In the genomic region with DNA sequence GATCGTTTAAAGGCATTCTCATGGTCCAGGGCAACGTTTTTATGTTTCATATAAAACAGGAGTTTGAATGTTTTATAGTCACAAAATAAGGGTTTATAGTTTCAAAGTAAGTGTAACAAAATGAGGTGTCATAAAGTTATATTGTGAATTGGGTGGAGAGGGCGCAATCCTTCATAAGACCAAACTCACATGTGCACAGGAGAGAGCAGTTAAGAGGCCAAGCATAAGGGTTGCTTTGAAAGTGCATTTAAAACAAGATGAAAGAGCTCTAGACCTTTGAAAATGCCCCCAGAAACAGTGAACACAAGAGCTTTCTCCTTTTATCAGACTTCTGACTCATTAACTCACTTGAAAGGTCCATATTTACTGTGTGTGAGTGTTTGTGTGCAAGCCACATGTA, we compare ENCODE assay signal across 24 mouse cellular contexts. TPM values are rescaled to one million over a fixed set of nuclear protein-coding genes. Genes with fewer than 3 reads are reported as not detected.
"Had no signal": no experiment of that assay in that cellular context is flagged by ENCODE, and none has a peak within 500 bp of the region (broad histone marks: within the 10 kb centered on the region; RNA-seq: fewer than 3 reads in every experiment).

No protein-coding gene starts in this region.

- ATAC-seq: forebrain, embryonic 16.5 days; hindbrain, postnatal 0 days had no signal

- H3K27me3 ChIP-seq: limb, embryonic 15.5 days had no signal

- H3K9me3 ChIP-seq: heart, embryonic 10.5 days; heart, embryonic 13.5 days; heart, embryonic 15.5 days; hindbrain, embryonic 13.5 days; hindbrain, embryonic 15.5 days; limb, embryonic 15.5 days; liver, embryonic 12.5 days had no signal

- H3K4me2 ChIP-seq: heart, embryonic 13.5 days; heart, embryonic 15.5 days; hindbrain, embryonic 13.5 days; hindbrain, embryonic 15.5 days; limb, embryonic 15.5 days had no signal

- H3K4me3 ChIP-seq: heart, embryonic 10.5 days; heart, embryonic 13.5 days; heart, embryonic 15.5 days; hindbrain, embryonic 13.5 days; hindbrain, embryonic 15.5 days; layer of hippocampus, adult 2 months; left cerebral cortex, adult 2 months; limb, embryonic 15.5 days; liver, embryonic 12.5 days had no signal

- DNase-seq: gastrocnemius, postnatal 14 days; gastrocnemius, postnatal 36 days; heart, adult 18-20 months; heart, postnatal 14 days; heart, postnatal 36 days; kidney, adult 18-20 months; kidney, adult 8-10 months; kidney, postnatal 10 days; kidney, postnatal 25 days; kidney, postnatal 4 days had no signal

- H3K9ac ChIP-seq: heart, embryonic 13.5 days; heart, embryonic 15.5 days; hindbrain, embryonic 13.5 days; hindbrain, embryonic 15.5 days; limb, embryonic 15.5 days; liver, embryonic 12.5 days; liver, embryonic 14.5 days had no signal

- H3K27ac ChIP-seq: heart, embryonic 10.5 days; heart, embryonic 13.5 days; heart, embryonic 15.5 days; hindbrain, embryonic 13.5 days; hindbrain, embryonic 15.5 days; hindbrain, postnatal 0 days; layer of hippocampus, adult 2 months; left cerebral cortex, adult 2 months; limb, embryonic 15.5 days; liver, embryonic 12.5 days; liver, embryonic 14.5 days had no signal

- H3K36me3 ChIP-seq: heart, embryonic 10.5 days; heart, embryonic 13.5 days; heart, embryonic 15.5 days; hindbrain, embryonic 13.5 days; hindbrain, embryonic 15.5 days; limb, embryonic 15.5 days; liver, embryonic 12.5 days had no signal

- H3K4me1 ChIP-seq: heart, embryonic 10.5 days; heart, embryonic 13.5 days; heart, embryonic 15.5 days; hindbrain, embryonic 13.5 days; hindbrain, embryonic 15.5 days; limb, embryonic 15.5 days had no signal

RNA-seq across cellular contexts. Expression of gene Mfsd13b, which starts 44.0 kb away (rescaled TPM):
- polyA plus RNA-seq: forebrain, embryonic 16.5 days; kidney, embryonic 14.5 days; liver, adult 2 months; liver, embryonic 12.5 days had no signal

RNA-seq across cellular contexts. Expression of gene Otoa, which starts 55.1 kb away (rescaled TPM):
- polyA plus RNA-seq: forebrain, embryonic 16.5 days; kidney, embryonic 14.5 days had no signal
